Mouse (Mus musculus): ENCODE measurements at regions not wholly inside any gene's neighbourhood (a gene's known extent, or its start where the extent isn't known, plus 50 kb on each side); places are given as distances from the start of the nearest gene placed in this dataset.
A peak's percentile ranks its signal among the peaks of the same experiment; 100 is the strongest.

GRCm38 (mm10) chr5:77838186-77839097, 430.6 kb upstream of the Igfbp7 start:
- no peaks in the 10 kb centered on the region for H3K27me3 ChIP-seq (ENCODE audit: control insufficient read depth, insufficient read depth, low read length)
- peaks cover 5% of the 10 kb centered on the region; the same call in 1 of the 2 replicates for H3K4me1 ChIP-seq (ENCODE audit: control insufficient read depth, insufficient read depth, low read length)
- H3K4me2 ChIP-seq, result no peak overlapping the region
- H3K27ac ChIP-seq (ENCODE audit: low read depth, low read length), result no peak overlapping the region
- H3K9me3 ChIP-seq (ENCODE audit: control insufficient read depth, low read length), result no peaks in the 10 kb centered on the region
- 55% methylated on average over 5 of the region's 5 CpGs for WGBS
- ATAC-seq (ENCODE audit: low FRiP score) (peak; percentile 85), DNase-seq (ENCODE audit: low spot score, missing footprints) (peak; percentile 86)
- no peaks in the 10 kb centered on the region for H3K36me3 ChIP-seq (ENCODE audit: control insufficient read depth, insufficient read depth, low read length)
- H3K9ac ChIP-seq (ENCODE audit: low read length), result no peak overlapping the region
- no peak overlapping the region for H3K4me3 ChIP-seq (ENCODE audit: low read depth, low read length)

DNA sequence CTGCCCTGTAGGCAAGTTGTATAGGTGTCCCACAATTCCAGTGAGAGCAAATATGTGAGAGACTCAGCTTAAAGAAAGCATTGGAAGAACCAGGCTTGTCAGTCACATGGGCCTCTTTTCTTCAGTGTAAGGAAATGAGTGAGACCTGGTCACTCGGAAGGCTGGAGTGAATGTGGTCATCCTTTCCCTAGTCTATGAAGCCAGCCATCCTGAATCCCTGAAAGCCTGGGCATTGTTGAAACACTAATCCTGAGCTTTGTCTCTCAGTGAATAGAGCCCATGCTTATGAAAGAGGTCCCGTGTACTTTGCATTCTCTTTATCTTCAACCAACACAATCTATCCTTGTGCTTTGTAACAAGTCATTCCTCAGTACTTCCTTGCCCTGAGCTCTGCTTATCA, 420.1 kb upstream of the Igfbp7 start:
- H3K9ac ChIP-seq (ENCODE audit: low read length), result no peak overlapping the region
- no peak overlapping the region for H3K4me3 ChIP-seq (ENCODE audit: low read depth, low read length)
- no peak overlapping the region for H3K27ac ChIP-seq (ENCODE audit: low read depth, low read length)
- H3K4me2 ChIP-seq, result no peak overlapping the region
- no peaks in the 10 kb centered on the region; the same call in 1 of the 2 replicates for H3K9me3 ChIP-seq (ENCODE audit: control insufficient read depth, low read length)
- no peak for DNase-seq (ENCODE audit: low spot score, missing footprints)
- WGBS, result 37% methylated on average over 2 of the region's 2 CpGs
- ATAC-seq (ENCODE audit: low FRiP score), result peak; percentile 81
- no peaks in the 10 kb centered on the region for H3K36me3 ChIP-seq (ENCODE audit: control insufficient read depth, insufficient read depth, low read length)
- no peaks in the 10 kb centered on the region for H3K4me1 ChIP-seq (ENCODE audit: control insufficient read depth, insufficient read depth, low read length)
- no peaks in the 10 kb centered on the region for H3K27me3 ChIP-seq (ENCODE audit: control insufficient read depth, insufficient read depth, low read length)

DNA sequence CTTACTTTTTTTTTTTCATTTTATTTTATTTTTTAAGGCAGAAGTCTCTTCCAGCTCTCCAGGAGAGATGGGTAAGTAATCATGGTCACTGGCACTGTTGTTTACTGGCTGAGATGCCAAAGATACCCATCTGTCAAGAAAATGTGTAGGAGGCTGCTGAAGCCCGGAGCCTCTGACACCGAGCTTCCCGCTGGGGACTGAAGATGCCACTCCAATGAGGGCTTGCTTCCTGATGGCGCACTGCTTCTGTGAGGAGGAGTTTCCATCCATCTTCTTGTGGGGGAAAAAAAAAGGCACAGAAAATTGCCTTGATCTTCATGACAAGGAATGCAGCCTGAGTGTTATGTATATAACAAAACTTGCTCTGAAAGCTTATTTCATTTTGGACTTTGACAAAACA, 418.2 kb upstream of the Igfbp7 start:
- no peak overlapping the region for H3K4me3 ChIP-seq (ENCODE audit: low read depth, low read length)

GRCm38 (mm10) chr5:77816759-77817280, 409.0 kb upstream of the Igfbp7 start:
- no peaks in the 10 kb centered on the region for H3K36me3 ChIP-seq (ENCODE audit: control insufficient read depth, insufficient read depth, low read length)
- no peaks in the 10 kb centered on the region for H3K9me3 ChIP-seq (ENCODE audit: control insufficient read depth, low read length)
- H3K4me3 ChIP-seq (ENCODE audit: low read depth, low read length), result no peak overlapping the region
- H3K9ac ChIP-seq (ENCODE audit: low read length), result no peak overlapping the region
- no peaks in the 10 kb centered on the region for H3K4me1 ChIP-seq (ENCODE audit: control insufficient read depth, insufficient read depth, low read length)
- no peak overlapping the region for H3K4me2 ChIP-seq
- peak; percentile 92 for ATAC-seq (ENCODE audit: low FRiP score)
- no peak overlapping the region for H3K27ac ChIP-seq (ENCODE audit: low read depth, low read length)
- 49% methylated on average over 7 of the region's 7 CpGs for WGBS
- H3K27me3 ChIP-seq (ENCODE audit: control insufficient read depth, insufficient read depth, low read length), result no peaks in the 10 kb centered on the region
- DNase-seq (ENCODE audit: low spot score, missing footprints), result no peak

More for the DNA sequence above, 418.2 kb upstream of the Igfbp7 start:
- 89% methylated on average over 4 of the region's 4 CpGs for WGBS
- no peak for DNase-seq (ENCODE audit: low spot score, missing footprints)
- H3K4me2 ChIP-seq, result no peak overlapping the region
- no peaks in the 10 kb centered on the region for H3K4me1 ChIP-seq (ENCODE audit: control insufficient read depth, insufficient read depth, low read length)
- no peak for ATAC-seq (ENCODE audit: low FRiP score)
- H3K9ac ChIP-seq (ENCODE audit: low read length), result no peak overlapping the region
- H3K36me3 ChIP-seq (ENCODE audit: control insufficient read depth, insufficient read depth, low read length), result no peaks in the 10 kb centered on the region
- H3K27ac ChIP-seq (ENCODE audit: low read depth, low read length), result no peak overlapping the region
- no peaks in the 10 kb centered on the region for H3K27me3 ChIP-seq (ENCODE audit: control insufficient read depth, insufficient read depth, low read length)
- no peaks in the 10 kb centered on the region; the same call in 1 of the 2 replicates for H3K9me3 ChIP-seq (ENCODE audit: control insufficient read depth, low read length)

GRCm38 (mm10) chr5:77809844-77810243, 402.0 kb upstream of the Igfbp7 start:
- ATAC-seq (ENCODE audit: low FRiP score) (no peak), DNase-seq (ENCODE audit: low spot score, missing footprints) (no peak)
- Histone ChIP-seq H3K4me2 (no peak overlapping the region), H3K4me1 (ENCODE audit: control insufficient read depth, insufficient read depth, low read length) (no peaks in the 10 kb centered on the region), H3K4me3 (ENCODE audit: low read depth, low read length) (no peak overlapping the region), H3K27me3 (ENCODE audit: control insufficient read depth, insufficient read depth, low read length) (no peaks in the 10 kb centered on the region), H3K9ac (ENCODE audit: low read length) (no peak overlapping the region), H3K9me3 (ENCODE audit: control insufficient read depth, low read length) (no peaks in the 10 kb centered on the region), H3K27ac (ENCODE audit: low read depth, low read length) (no peak overlapping the region), H3K36me3 (ENCODE audit: control insufficient read depth, insufficient read depth, low read length) (no peaks in the 10 kb centered on the region)
- WGBS, result 79% methylated on average over 6 of the region's 6 CpGs

DNA sequence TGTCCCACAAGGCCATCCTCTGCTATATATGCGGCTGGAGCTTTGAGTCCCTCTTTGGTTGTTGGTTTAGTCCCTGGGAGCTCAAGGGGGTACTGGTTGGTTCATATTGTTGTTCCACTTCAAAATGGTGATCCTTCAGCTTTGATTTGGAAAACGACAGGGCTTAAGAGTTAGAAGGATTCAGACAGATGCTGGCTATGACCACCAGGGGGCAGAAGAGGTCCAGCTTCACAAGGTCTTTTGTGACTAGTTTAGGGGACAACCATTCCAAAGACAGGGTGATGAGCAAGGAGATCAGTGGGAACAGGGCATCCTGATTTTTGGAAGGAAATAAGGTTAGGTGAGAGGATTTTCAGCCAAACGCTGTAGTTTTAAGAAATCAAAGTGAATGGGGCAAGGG, 399.9 kb upstream of the Igfbp7 start:
- DNase-seq (ENCODE audit: low spot score, missing footprints) (peak; percentile 97), ATAC-seq (ENCODE audit: low FRiP score) (peak; percentile 45; the same call in 1 of the 2 replicates)
- WGBS, result 32% methylated on average over 3 of the region's 3 CpGs
- Histone ChIP-seq H3K9ac (ENCODE audit: low read length) (no peak overlapping the region), H3K9me3 (ENCODE audit: control insufficient read depth, low read length) (no peaks in the 10 kb centered on the region), H3K36me3 (ENCODE audit: control insufficient read depth, insufficient read depth, low read length) (no peaks in the 10 kb centered on the region), H3K27ac (ENCODE audit: low read depth, low read length) (no peak overlapping the region), H3K4me3 (ENCODE audit: low read depth, low read length) (no peak overlapping the region), H3K27me3 (ENCODE audit: control insufficient read depth, insufficient read depth, low read length) (no peaks in the 10 kb centered on the region), H3K4me2 (no peak overlapping the region), H3K4me1 (ENCODE audit: control insufficient read depth, insufficient read depth, low read length) (no peaks in the 10 kb centered on the region)

- Histone ChIP-seq H3K4me1 (ENCODE audit: control insufficient read depth, insufficient read depth, low read length) (no peaks in the 10 kb centered on the region), H3K9ac (ENCODE audit: low read length) (no peak overlapping the region), H3K4me2 (no peak overlapping the region), H3K4me3 (ENCODE audit: low read depth, low read length) (no peak overlapping the region), H3K36me3 (ENCODE audit: control insufficient read depth, insufficient read depth, low read length) (no peaks in the 10 kb centered on the region), H3K27ac (ENCODE audit: low read depth, low read length) (no peak overlapping the region), H3K9me3 (ENCODE audit: control insufficient read depth, low read length) (no peaks in the 10 kb centered on the region), H3K27me3 (ENCODE audit: control insufficient read depth, insufficient read depth, low read length) (no peaks in the 10 kb centered on the region)
- ATAC-seq (ENCODE audit: low FRiP score) (peak; percentile 56), DNase-seq (ENCODE audit: low spot score, missing footprints) (no peak)
- WGBS, result 68% methylated on average over 9 of the region's 9 CpGs
Observed at GRCm38 (mm10) chr5:77806334-77807157, 398.7 kb upstream of the Igfbp7 start.

GRCm38 (mm10) chr5:77805796-77806195, 398.0 kb upstream of the Igfbp7 start:
- H3K9ac ChIP-seq (ENCODE audit: low read length), result no peak overlapping the region
- H3K27ac ChIP-seq (ENCODE audit: low read depth, low read length), result no peak overlapping the region
- H3K9me3 ChIP-seq (ENCODE audit: control insufficient read depth, low read length), result no peaks in the 10 kb centered on the region
- H3K4me3 ChIP-seq (ENCODE audit: low read depth, low read length), result no peak overlapping the region
- ATAC-seq (ENCODE audit: low FRiP score) (no peak), DNase-seq (ENCODE audit: low spot score, missing footprints) (no peak)
- no peak overlapping the region for H3K4me2 ChIP-seq
- no peaks in the 10 kb centered on the region for H3K36me3 ChIP-seq (ENCODE audit: control insufficient read depth, insufficient read depth, low read length)
- WGBS, result 87% methylated on average over 6 of the region's 6 CpGs
- H3K4me1 ChIP-seq (ENCODE audit: control insufficient read depth, insufficient read depth, low read length), result no peaks in the 10 kb centered on the region
- no peaks in the 10 kb centered on the region for H3K27me3 ChIP-seq (ENCODE audit: control insufficient read depth, insufficient read depth, low read length)

DNA sequence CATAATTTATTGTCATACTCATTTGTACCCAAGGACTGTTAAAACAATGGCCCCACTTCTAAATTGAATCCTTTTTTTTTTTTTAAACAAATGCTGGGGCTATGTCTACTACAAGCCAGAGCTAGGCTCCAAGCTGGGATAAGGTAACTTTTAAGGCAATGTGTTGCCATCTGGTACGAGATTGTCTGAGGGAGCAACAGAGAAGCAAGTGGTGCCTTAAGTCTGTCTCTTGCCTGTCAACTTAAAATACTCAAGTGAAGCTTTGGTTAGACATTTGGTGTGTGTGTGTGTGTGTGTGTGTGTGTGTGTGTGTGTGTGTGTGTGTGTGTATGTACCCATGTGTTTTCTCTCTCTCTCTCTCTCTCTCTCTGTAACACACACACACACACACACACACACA, 397.5 kb upstream of the Igfbp7 start:
- no peaks in the 10 kb centered on the region for H3K36me3 ChIP-seq (ENCODE audit: control insufficient read depth, insufficient read depth, low read length)
- DNase-seq (ENCODE audit: low spot score, missing footprints) (peak; percentile 73), ATAC-seq (ENCODE audit: low FRiP score) (no peak)
- H3K4me3 ChIP-seq (ENCODE audit: low read depth, low read length), result no peak overlapping the region
- H3K27ac ChIP-seq (ENCODE audit: low read depth, low read length), result no peak overlapping the region
- no peak overlapping the region for H3K9ac ChIP-seq (ENCODE audit: low read length)
- H3K9me3 ChIP-seq (ENCODE audit: control insufficient read depth, low read length), result no peaks in the 10 kb centered on the region
- H3K4me2 ChIP-seq, result no peak overlapping the region
- WGBS, result 86% methylated on average over 1 of the region's 1 CpGs
- no peaks in the 10 kb centered on the region for H3K27me3 ChIP-seq (ENCODE audit: control insufficient read depth, insufficient read depth, low read length)
- no peaks in the 10 kb centered on the region for H3K4me1 ChIP-seq (ENCODE audit: control insufficient read depth, insufficient read depth, low read length)
